Mouse (Mus musculus): ENCODE results near the gene Gm11733. TPM values are rescaled to one million over a fixed set of nuclear protein-coding genes. Genes with fewer than 3 reads are reported as not detected.

The Gm11733 gene
- polyA plus RNA-seq, 1 experiment = not detected

DNA sequence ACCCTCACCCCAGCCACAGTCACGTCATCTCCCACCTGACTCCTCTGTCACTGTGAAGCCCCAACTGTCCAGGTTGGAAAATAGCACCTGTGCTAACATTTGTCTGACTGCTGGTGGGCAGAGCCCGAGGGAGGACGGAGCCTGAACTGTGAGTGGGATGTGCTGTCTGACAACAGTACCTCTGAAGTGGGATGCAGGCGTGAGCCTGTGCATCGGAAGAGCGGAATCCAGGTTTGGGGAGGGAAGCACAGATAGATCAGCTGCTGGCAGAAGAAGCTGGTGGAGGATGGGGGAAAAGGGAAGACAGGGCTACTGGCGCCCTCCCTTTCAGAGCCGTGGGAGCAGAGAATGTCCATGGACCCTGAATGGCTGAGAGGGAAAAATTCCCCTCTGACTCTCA, 11.3 kb upstream of the Gm11733 start:
- Histone ChIP-seq H3K27me3 (ENCODE audit: control insufficient read depth, insufficient read depth, low read length, poor library complexity, severe bottlenecking) (no peaks in the 10 kb centered on the region), H3K36me3 (ENCODE audit: control insufficient read depth, insufficient read depth, low read length, poor library complexity, severe bottlenecking) (no peaks in the 10 kb centered on the region), H3K9ac (ENCODE audit: low read depth, poor library complexity, severe bottlenecking) (no peak overlapping the region), H3K27ac (ENCODE audit: insufficient read depth, low read length) (no peak overlapping the region), H3K4me3 (ENCODE audit: low read depth, low read length) (no peak overlapping the region), H3K9me3 (replicated peaks; ENCODE audit: control insufficient read depth, insufficient read depth, low read length, poor library complexity, severe bottlenecking) (no peaks in the 10 kb centered on the region), H3K4me1 (ENCODE audit: control insufficient read depth, insufficient read depth, low read length) (peaks cover 11% of the 10 kb centered on the region)
- TF ChIP-seq EP300 (IDR thresholded peaks at IDR 0.05; ENCODE audit: insufficient read depth, low read depth, low read length) = no peak
- no peak for TF ChIP-seq POLR2A (IDR thresholded peaks at IDR 0.05; ENCODE audit: insufficient read depth, low read length)
- TF ChIP-seq CTCF (IDR thresholded peaks at IDR 0.05; ENCODE audit: low read depth, low read length) = no peak

DNA sequence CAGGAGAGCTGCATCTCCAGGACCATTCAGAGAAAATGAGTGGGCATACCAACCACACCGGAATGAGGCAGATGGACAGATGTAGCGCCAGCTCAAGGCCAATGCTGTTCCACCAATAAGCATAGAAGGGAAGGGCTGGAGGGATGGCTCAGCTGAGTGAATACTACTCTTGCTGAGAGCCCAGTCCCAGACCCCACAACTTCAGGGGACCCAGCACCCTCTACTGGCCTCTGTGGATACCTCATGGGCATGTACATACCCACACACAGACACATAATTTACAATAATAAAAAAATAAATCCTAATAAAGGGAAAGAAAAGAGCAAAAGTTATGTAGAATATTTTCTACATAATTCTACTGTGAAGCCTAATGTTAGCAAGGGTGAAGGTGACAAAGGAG, 9.0 kb upstream of the Gm11733 start:
- Histone ChIP-seq H3K4me3 (ENCODE audit: low read depth, low read length) (no peak overlapping the region), H3K9ac (ENCODE audit: low read depth, poor library complexity, severe bottlenecking) (no peak overlapping the region), H3K4me1 (ENCODE audit: control insufficient read depth, insufficient read depth, low read length) (peaks cover 11% of the 10 kb centered on the region), H3K9me3 (replicated peaks; ENCODE audit: control insufficient read depth, insufficient read depth, low read length, poor library complexity, severe bottlenecking) (no peaks in the 10 kb centered on the region), H3K27me3 (ENCODE audit: control insufficient read depth, insufficient read depth, low read length, poor library complexity, severe bottlenecking) (no peaks in the 10 kb centered on the region), H3K27ac (ENCODE audit: insufficient read depth, low read length) (no peak overlapping the region), H3K36me3 (ENCODE audit: control insufficient read depth, insufficient read depth, low read length, poor library complexity, severe bottlenecking) (no peaks in the 10 kb centered on the region)
- TF ChIP-seq POLR2A (IDR thresholded peaks at IDR 0.05; ENCODE audit: insufficient read depth, low read length) (no peak), EP300 (IDR thresholded peaks at IDR 0.05; ENCODE audit: insufficient read depth, low read depth, low read length) (no peak), CTCF (IDR thresholded peaks at IDR 0.05; ENCODE audit: low read depth, low read length) (peak; percentile 39)

DNA sequence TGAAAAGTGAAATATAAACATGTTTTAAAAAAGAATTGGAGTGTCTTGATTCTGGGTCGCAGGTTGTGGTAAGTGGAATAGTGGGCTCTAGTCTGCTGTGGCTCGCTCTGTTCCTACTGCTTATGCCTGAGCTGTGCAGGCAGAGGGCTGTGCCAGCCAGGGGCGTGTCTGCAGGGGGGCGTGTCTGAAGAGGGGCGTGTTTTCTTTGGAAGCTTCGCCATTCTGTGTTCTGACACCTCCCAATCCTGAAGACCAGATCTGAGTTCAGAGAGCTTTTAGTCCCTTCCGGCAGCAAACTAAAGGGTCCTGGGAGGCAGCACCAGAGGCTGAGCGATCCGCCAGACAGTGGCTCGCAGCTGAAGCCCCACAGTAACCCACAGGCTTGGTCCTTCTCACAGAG, 8.5 kb upstream of the Gm11733 start:
- no peak overlapping the region for H3K27ac ChIP-seq (ENCODE audit: insufficient read depth, low read length)

DNA sequence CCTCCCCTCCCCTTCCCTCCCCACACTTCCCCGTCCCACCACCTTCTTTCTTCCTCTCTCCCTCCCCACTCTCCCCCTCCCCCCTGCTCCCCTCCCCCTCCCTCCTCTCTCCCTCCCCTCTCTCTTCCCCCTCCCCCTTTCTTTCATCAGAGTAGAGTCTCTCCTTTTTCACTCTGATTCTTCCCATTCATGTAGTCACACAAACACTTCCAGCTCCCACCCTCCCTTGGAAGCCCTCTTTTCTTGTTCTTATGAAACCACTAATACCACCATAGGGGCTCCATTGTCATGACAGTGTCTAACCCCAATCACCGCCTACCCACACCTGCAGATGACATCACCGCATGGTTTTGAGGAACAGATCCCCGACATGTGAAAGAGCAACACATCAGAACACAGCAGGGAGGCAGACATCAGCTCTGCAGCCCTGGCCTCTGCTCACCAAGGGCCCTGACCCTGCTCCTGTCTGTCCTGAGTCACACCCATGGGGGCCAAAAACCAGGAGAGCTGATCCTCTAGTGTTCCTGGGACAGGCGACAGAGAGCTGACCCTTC, 7.5 kb upstream of the Gm11733 start:
- peaks cover 7% of the 10 kb centered on the region for H3K4me1 ChIP-seq (ENCODE audit: control insufficient read depth, insufficient read depth, low read length)
- H3K27ac ChIP-seq (ENCODE audit: insufficient read depth, low read length) = no peak overlapping the region

More for the DNA sequence above, 8.5 kb upstream of the Gm11733 start:
- no peaks in the 10 kb centered on the region for H3K27me3 ChIP-seq (ENCODE audit: control insufficient read depth, insufficient read depth, low read length, poor library complexity, severe bottlenecking)
- no peak for TF ChIP-seq POLR2A (IDR thresholded peaks at IDR 0.05; ENCODE audit: insufficient read depth, low read length)
- TF ChIP-seq EP300 (IDR thresholded peaks at IDR 0.05; ENCODE audit: insufficient read depth, low read depth, low read length) = 0 out of 2 replicates have a peak, but pooled peaks have one; percentile 3
- TF ChIP-seq CTCF (IDR thresholded peaks at IDR 0.05; ENCODE audit: low read depth, low read length) = no peak
- no peak overlapping the region for H3K9ac ChIP-seq (ENCODE audit: low read depth, poor library complexity, severe bottlenecking)
- peaks cover 9% of the 10 kb centered on the region for H3K4me1 ChIP-seq (ENCODE audit: control insufficient read depth, insufficient read depth, low read length)
- peak overlapping the region; percentile 38 for H3K4me3 ChIP-seq (ENCODE audit: low read depth, low read length)
- H3K36me3 ChIP-seq (ENCODE audit: control insufficient read depth, insufficient read depth, low read length, poor library complexity, severe bottlenecking) = no peaks in the 10 kb centered on the region
- no peaks in the 10 kb centered on the region for H3K9me3 ChIP-seq (replicated peaks; ENCODE audit: control insufficient read depth, insufficient read depth, low read length, poor library complexity, severe bottlenecking)

DNA sequence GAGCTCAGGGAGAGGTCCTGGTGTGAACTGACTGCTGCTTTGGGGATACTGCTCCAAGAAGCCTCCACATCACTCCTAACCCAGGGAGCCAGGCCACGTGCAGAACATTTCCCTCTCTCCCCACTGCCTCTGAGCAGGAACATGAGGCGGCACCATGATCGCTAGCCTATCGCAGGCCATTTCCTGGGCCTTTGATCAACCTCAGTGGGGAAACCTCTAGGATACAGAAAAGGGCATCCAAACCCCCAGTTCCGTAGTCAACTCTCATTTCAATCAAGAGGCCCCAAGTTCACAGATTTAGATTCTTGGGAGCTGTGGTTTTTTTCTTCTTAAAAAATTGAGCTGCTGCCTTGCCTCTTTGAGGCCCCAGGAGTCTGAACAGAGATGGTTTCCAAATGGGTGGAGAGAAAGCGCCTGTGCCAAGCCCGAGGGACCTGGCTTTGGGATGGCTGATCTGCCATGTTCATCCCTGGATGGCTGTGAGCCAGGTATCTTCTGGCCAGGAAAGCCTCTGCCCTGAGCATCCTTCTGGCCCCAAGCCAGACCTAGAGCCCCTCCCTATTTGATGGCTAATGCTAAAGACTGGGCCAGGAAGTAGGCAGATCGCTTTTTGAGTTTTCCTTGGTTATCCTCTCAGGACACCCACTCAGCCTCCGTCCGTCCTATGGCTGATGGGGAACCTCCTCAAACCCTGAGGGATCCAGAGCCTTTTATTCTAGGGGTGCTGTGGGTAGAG, 5.7 kb upstream of the Gm11733 start:
- Histone ChIP-seq H3K4me1 (ENCODE audit: control insufficient read depth, insufficient read depth, low read length) (peaks cover 4% of the 10 kb centered on the region), H3K27me3 (ENCODE audit: control insufficient read depth, insufficient read depth, low read length, poor library complexity, severe bottlenecking) (no peaks in the 10 kb centered on the region), H3K4me3 (ENCODE audit: low read depth, low read length) (no peak overlapping the region), H3K36me3 (ENCODE audit: control insufficient read depth, insufficient read depth, low read length, poor library complexity, severe bottlenecking) (no peaks in the 10 kb centered on the region), H3K27ac (ENCODE audit: insufficient read depth, low read length) (no peak overlapping the region), H3K9me3 (replicated peaks; ENCODE audit: control insufficient read depth, insufficient read depth, low read length, poor library complexity, severe bottlenecking) (no peaks in the 10 kb centered on the region), H3K9ac (ENCODE audit: low read depth, poor library complexity, severe bottlenecking) (no peak overlapping the region)
- no peak for TF ChIP-seq EP300 (IDR thresholded peaks at IDR 0.05; ENCODE audit: insufficient read depth, low read depth, low read length)
- no peak for TF ChIP-seq POLR2A (IDR thresholded peaks at IDR 0.05; ENCODE audit: insufficient read depth, low read length)
- TF ChIP-seq CTCF (IDR thresholded peaks at IDR 0.05; ENCODE audit: low read depth, low read length) = no peak

More for the DNA sequence above, 7.5 kb upstream of the Gm11733 start:
- TF ChIP-seq EP300 (IDR thresholded peaks at IDR 0.05; ENCODE audit: insufficient read depth, low read depth, low read length) = no peak
- TF ChIP-seq CTCF (IDR thresholded peaks at IDR 0.05; ENCODE audit: low read depth, low read length) = no peak
- TF ChIP-seq POLR2A (IDR thresholded peaks at IDR 0.05; ENCODE audit: insufficient read depth, low read length) = no peak
- no peak overlapping the region for H3K9ac ChIP-seq (ENCODE audit: low read depth, poor library complexity, severe bottlenecking)
- H3K4me3 ChIP-seq (ENCODE audit: low read depth, low read length) = no peak overlapping the region
- no peaks in the 10 kb centered on the region for H3K36me3 ChIP-seq (ENCODE audit: control insufficient read depth, insufficient read depth, low read length, poor library complexity, severe bottlenecking)
- no peaks in the 10 kb centered on the region for H3K9me3 ChIP-seq (replicated peaks; ENCODE audit: control insufficient read depth, insufficient read depth, low read length, poor library complexity, severe bottlenecking)
- H3K27me3 ChIP-seq (ENCODE audit: control insufficient read depth, insufficient read depth, low read length, poor library complexity, severe bottlenecking) = no peaks in the 10 kb centered on the region
